Mouse (Mus musculus): ENCODE results near the gene Ptpdc1. TPM values are rescaled to one million over a fixed set of nuclear protein-coding genes. Genes with fewer than 3 reads are reported as not detected.
A peak's percentile ranks its signal among the peaks of the same experiment; 100 is the strongest.

Gene Ptpdc1
- polyA plus RNA-seq, 1 experiment from 2014 or later: 18.8 TPM

DNA sequence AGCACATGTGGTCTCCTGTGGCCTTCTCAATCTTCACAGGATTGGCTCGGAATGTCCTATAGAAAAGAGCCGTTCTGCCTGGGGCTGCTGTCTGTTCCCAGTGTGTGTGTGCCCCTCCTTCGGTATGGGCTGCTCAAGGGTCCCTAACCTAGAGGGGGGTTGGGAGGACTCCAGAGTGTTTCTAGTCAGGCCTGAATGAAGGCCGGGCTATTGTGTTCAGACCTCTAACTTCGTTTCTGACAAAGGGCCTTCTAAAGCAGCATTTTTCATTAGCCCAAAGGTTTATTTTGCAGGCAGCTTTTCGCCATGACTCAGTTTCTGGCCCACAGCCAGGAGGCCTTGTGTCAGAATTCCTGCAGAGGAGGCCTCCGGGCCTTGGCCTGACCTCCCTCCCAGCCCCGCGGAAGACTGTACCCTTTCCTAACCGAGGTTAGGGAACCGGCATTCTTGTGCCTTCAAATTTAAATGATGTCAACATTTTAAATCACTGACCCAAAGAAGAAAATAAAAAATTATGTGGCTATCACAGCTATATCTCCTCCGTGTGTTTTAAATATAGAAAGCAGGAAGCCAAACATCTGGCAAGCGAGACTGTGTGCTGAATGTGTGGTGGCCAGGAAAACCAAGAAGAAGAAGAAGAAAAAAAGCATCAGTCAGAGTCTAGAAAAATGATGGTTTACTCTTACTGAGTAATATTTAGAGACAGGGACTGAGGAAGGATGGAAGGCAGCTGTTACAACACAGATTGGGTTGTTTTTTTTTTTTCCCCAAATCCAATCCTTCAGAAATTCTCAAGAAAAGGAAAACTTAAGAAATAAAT is 59.1 kb downstream of the Ptpdc1 start:
- no peak for ATAC-seq
- Histone ChIP-seq H3K4me3 (ENCODE audit: low read depth, low read length) (no peak overlapping the region), H3K27ac (ENCODE audit: low read length) (peak overlapping the region; percentile 64; the same call in 1 of the 2 replicates), H3K27me3 (ENCODE audit: control insufficient read depth, insufficient read depth, low read depth, low read length) (no peaks in the 10 kb centered on the region), H3K4me2 (ENCODE audit: low read length) (no peak overlapping the region), H3K9ac (ENCODE audit: low read depth, low read length) (no peak overlapping the region), H3K4me1 (ENCODE audit: control insufficient read depth, insufficient read depth, low read length) (0 out of 2 replicates have a peak, but pooled peaks cover 5% of the 10 kb centered on the region), H3K36me3 (ENCODE audit: control insufficient read depth, insufficient read depth, low read length) (no peaks in the 10 kb centered on the region), H3K9me3 (replicated peaks; ENCODE audit: control insufficient read depth, low read length, poor library complexity, severe bottlenecking) (no peaks in the 10 kb centered on the region)
- 22% methylated on average over 13 of the region's 13 CpGs for WGBS

DNA sequence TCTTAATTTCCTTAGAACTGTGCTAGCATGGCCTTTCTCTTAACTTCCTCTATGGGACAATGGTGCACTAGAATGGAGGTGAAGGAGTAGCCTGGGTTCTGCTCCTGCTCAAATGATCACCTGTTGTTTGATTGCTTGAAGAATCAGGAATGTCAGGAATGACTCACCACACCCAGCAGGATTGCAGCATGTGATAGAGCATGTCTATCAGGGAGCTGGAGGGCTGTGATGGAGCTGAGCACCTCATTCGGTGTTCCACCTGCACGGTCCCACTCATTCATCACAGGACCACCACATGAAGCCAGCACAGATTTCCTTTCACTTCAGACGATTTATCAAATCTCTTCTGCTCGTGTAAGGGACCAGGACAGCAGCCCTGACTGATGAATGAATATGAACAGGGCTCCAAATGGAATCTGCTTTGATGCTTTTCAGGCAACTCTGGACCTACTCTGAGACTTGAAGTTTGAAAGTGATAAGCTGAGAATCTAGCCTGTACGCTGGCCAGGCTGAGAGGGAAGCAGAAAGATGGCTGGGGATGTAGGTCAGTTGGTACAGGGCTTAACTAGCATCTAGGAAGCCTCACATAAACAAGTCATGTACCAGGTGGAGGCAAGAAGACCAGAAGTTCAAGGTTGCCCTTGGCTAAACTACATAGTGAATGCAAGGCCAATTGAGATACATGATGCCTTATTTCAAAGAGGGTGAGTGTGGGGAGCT is 60.4 kb downstream of the Ptpdc1 start:
- Histone ChIP-seq H3K27ac (ENCODE audit: low read length) (no peak overlapping the region), H3K27me3 (ENCODE audit: control insufficient read depth, insufficient read depth, low read depth, low read length) (no peaks in the 10 kb centered on the region), H3K4me3 (ENCODE audit: low read depth, low read length) (no peak overlapping the region), H3K9ac (ENCODE audit: low read depth, low read length) (no peak overlapping the region), H3K4me1 (ENCODE audit: control insufficient read depth, insufficient read depth, low read length) (0 out of 2 replicates have a peak, but pooled peaks cover 5% of the 10 kb centered on the region), H3K9me3 (replicated peaks; ENCODE audit: control insufficient read depth, low read length, poor library complexity, severe bottlenecking) (no peaks in the 10 kb centered on the region), H3K4me2 (ENCODE audit: low read length) (no peak overlapping the region), H3K36me3 (ENCODE audit: control insufficient read depth, insufficient read depth, low read length) (no peaks in the 10 kb centered on the region)
- WGBS: 91% methylated on average over 5 of the region's 5 CpGs
- no peak for ATAC-seq

DNA sequence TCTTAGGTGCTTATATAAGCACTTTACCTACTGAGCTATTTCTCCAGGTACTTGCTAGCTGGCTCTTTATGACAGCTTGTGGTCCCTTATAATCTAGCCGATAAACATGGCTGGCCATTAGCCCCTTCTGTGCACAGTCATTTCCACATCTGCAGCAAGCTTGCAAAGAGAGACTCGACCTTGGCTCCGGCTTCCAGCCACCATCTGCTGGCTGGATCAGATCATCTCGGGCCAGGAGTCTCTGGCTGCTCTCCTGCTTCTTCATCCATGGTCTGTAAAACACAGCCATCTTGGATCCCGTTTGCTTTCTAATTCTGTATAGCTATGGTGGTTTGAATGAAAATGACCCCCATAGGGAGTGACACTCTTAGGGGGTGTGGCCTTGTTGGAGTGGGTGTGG is 63.1 kb downstream of the Ptpdc1 start:
- Histone ChIP-seq H3K36me3 (ENCODE audit: control insufficient read depth, insufficient read depth, low read length) (no peaks in the 10 kb centered on the region), H3K9me3 (replicated peaks; ENCODE audit: control insufficient read depth, low read length, poor library complexity, severe bottlenecking) (no peaks in the 10 kb centered on the region), H3K27ac (ENCODE audit: low read length) (no peak overlapping the region), H3K27me3 (ENCODE audit: control insufficient read depth, insufficient read depth, low read depth, low read length) (no peaks in the 10 kb centered on the region), H3K4me3 (ENCODE audit: low read depth, low read length) (no peak overlapping the region), H3K4me1 (ENCODE audit: control insufficient read depth, insufficient read depth, low read length) (0 out of 2 replicates have a peak, but pooled peaks cover 5% of the 10 kb centered on the region), H3K9ac (ENCODE audit: low read depth, low read length) (no peak overlapping the region), H3K4me2 (ENCODE audit: low read length) (no peak overlapping the region)
- no peak for ATAC-seq
- 91% methylated on average over 5 of the region's 5 CpGs for WGBS

DNA sequence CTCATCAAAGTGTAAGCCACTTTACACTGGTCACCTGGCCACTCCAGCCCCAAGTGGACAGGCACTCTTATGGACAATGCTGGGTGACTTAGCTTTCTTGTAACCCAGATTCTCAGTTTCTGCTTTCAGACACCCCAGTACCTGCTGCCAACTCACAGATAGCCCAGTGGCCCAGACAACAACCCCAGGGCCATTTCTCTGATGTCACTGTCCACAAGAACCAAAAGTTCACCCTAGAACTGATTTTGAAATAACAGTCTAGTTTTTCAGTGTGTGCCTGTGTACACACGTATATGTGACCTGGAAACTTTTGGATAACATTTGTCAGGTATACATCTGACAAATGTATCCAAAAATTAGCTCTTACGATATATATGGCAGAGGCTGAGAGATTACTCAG is 64.0 kb downstream of the Ptpdc1 start:
- 87% methylated on average over 2 of the region's 2 CpGs for WGBS
- Histone ChIP-seq H3K4me3 (ENCODE audit: low read depth, low read length) (no peak overlapping the region), H3K9ac (ENCODE audit: low read depth, low read length) (no peak overlapping the region), H3K4me2 (ENCODE audit: low read length) (no peak overlapping the region), H3K9me3 (replicated peaks; ENCODE audit: control insufficient read depth, low read length, poor library complexity, severe bottlenecking) (no peaks in the 10 kb centered on the region), H3K4me1 (ENCODE audit: control insufficient read depth, insufficient read depth, low read length) (0 out of 2 replicates have a peak, but pooled peaks cover 5% of the 10 kb centered on the region), H3K27ac (ENCODE audit: low read length) (no peak overlapping the region), H3K36me3 (ENCODE audit: control insufficient read depth, insufficient read depth, low read length) (no peaks in the 10 kb centered on the region), H3K27me3 (ENCODE audit: control insufficient read depth, insufficient read depth, low read depth, low read length) (no peaks in the 10 kb centered on the region)
- ATAC-seq: no peak

DNA sequence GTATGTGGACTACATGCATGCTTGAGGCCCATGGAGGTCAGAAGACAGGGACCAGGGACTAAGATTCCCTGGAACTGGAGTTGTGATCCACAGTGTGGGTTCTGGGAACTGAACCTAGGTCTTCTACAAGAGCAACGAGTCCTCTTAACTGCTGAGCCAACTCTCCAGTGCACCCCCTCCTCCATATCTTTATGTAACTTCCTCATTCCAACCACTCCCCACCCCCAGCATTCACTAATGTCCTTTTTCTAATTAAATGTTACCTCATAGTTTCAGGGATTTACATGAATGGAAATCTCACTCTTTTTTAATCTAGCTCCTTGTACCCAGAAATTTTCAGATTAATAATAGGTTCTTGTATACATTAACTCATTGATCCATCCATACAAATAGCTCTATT is 69.5 kb downstream of the Ptpdc1 start:
- no peak overlapping the region for H3K4me2 ChIP-seq (ENCODE audit: low read length)
- H3K9me3 ChIP-seq (replicated peaks; ENCODE audit: control insufficient read depth, low read length, poor library complexity, severe bottlenecking): no peaks in the 10 kb centered on the region
- no peaks in the 10 kb centered on the region; the same call in 1 of the 2 replicates for H3K4me1 ChIP-seq (ENCODE audit: control insufficient read depth, insufficient read depth, low read length)
- H3K36me3 ChIP-seq (ENCODE audit: control insufficient read depth, insufficient read depth, low read length): no peaks in the 10 kb centered on the region
- 89% methylated on average over 1 of the region's 1 CpGs for WGBS
- H3K27ac ChIP-seq (ENCODE audit: low read length): no peak overlapping the region
- no peak overlapping the region for H3K9ac ChIP-seq (ENCODE audit: low read depth, low read length)
- H3K27me3 ChIP-seq (ENCODE audit: control insufficient read depth, insufficient read depth, low read depth, low read length): no peaks in the 10 kb centered on the region
- no peak for ATAC-seq
- H3K4me3 ChIP-seq (ENCODE audit: low read depth, low read length): no peak overlapping the region

DNA sequence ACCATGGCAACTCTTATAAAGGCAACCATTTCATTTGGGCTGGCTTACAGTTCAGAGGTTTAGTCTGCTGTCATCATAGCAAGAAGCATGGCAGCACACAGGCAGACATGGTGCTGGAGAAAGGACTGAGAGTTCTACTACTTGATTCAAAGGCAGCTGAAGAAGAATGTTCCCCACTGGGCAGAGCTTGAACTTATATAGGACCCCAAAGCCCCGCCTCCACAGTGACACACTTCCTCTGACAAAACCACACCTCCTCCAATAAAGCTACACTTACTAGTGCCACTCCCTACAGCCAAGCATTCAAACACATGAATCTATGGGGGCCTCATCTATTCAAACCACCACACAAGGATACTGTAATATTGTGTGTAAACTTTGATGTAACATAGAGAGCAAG is 70.9 kb downstream of the Ptpdc1 start:
- ATAC-seq: no peak
- no peaks in the 10 kb centered on the region for H3K27me3 ChIP-seq (ENCODE audit: control insufficient read depth, insufficient read depth, low read depth, low read length)
- no peaks in the 10 kb centered on the region; the same call in 1 of the 2 replicates for H3K4me1 ChIP-seq (ENCODE audit: control insufficient read depth, insufficient read depth, low read length)
- H3K9me3 ChIP-seq (replicated peaks; ENCODE audit: control insufficient read depth, low read length, poor library complexity, severe bottlenecking): no peaks in the 10 kb centered on the region
- no peak overlapping the region for H3K27ac ChIP-seq (ENCODE audit: low read length)
- no peak overlapping the region for H3K4me2 ChIP-seq (ENCODE audit: low read length)
- 89% methylated on average over 1 of the region's 1 CpGs for WGBS
- no peaks in the 10 kb centered on the region for H3K36me3 ChIP-seq (ENCODE audit: control insufficient read depth, insufficient read depth, low read length)
- no peak overlapping the region for H3K9ac ChIP-seq (ENCODE audit: low read depth, low read length)
- H3K4me3 ChIP-seq (ENCODE audit: low read depth, low read length): no peak overlapping the region

DNA sequence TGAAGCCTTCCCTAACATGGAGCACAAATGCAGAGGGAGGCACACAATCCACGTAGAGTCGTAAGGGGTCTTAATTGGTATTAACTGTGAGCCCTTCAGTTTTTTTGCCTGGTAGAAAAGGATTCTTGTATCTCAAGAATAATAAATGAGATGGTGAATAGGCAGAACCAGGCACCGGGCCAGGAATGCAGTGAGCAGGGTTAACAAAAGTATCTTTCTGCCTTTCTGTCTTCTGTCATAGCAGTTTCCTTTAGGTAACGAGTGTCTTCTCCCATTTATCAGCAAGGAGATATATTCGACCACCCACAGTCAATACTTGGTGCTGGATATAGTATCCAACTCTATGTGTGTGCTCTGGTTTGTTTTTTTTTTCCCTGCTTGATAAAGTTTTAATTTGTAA is 72.0 kb downstream of the Ptpdc1 start:
- Histone ChIP-seq H3K4me1 (ENCODE audit: control insufficient read depth, insufficient read depth, low read length) (no peaks in the 10 kb centered on the region; the same call in 1 of the 2 replicates), H3K9ac (ENCODE audit: low read depth, low read length) (no peak overlapping the region), H3K4me3 (ENCODE audit: low read depth, low read length) (no peak overlapping the region), H3K27me3 (ENCODE audit: control insufficient read depth, insufficient read depth, low read depth, low read length) (no peaks in the 10 kb centered on the region), H3K4me2 (ENCODE audit: low read length) (no peak overlapping the region), H3K27ac (ENCODE audit: low read length) (peak overlapping the region; percentile 83), H3K9me3 (replicated peaks; ENCODE audit: control insufficient read depth, low read length, poor library complexity, severe bottlenecking) (no peaks in the 10 kb centered on the region), H3K36me3 (ENCODE audit: control insufficient read depth, insufficient read depth, low read length) (no peaks in the 10 kb centered on the region)
- no peak for ATAC-seq
- 54% methylated on average over 5 of the region's 5 CpGs for WGBS

DNA sequence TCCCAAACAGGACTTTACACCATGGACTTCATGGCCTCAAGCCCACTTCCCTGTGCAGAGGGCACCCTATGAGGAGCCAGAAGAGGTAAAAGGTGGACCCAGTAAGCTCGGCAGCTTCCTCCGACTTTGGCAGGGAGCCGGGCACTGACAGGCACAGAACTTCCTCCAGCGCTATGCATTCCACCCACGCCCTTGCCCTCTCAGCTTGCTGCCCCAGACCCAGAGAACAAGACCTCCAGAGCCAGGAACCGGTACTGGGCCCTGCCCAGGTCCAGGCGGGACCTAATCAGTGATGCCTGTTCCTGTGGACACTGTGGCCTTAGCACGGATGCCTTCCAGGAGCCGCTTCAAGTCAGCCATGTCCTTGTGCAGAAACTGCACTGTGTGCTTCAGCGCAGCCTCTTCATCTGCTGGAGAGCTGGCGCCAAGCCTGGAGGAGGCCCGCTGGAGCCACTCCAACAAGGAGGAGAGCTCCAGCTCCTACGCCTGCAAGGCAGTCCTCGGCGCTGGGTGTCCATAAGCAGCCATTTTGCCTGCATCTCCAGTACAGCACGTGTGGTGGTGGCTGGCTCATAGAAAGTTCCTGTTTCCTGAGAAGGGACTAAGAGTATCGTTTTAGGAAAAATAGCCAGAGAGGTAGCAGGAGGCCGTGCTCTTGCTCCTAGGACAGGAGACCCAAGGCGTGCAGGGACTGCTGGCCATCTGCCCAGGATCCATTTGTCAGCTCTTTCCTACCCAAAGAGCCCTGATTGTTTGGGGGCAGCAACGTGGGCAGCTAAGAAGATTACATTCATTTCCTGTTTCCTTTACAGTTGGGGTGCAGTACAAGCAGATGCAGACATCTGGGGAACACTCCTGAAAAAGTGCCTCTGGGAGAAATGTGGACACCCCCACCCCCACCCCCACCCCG is 73.0 kb downstream of the Ptpdc1 start:
- peak overlapping the region; percentile 30; the same call in 1 of the 2 replicates for H3K9ac ChIP-seq (ENCODE audit: low read depth, low read length)
- H3K36me3 ChIP-seq (ENCODE audit: control insufficient read depth, insufficient read depth, low read length): no peaks in the 10 kb centered on the region
- 63% methylated on average over 21 of the region's 21 CpGs for WGBS
- H3K27me3 ChIP-seq (ENCODE audit: control insufficient read depth, insufficient read depth, low read depth, low read length): no peaks in the 10 kb centered on the region
- H3K4me1 ChIP-seq (ENCODE audit: control insufficient read depth, insufficient read depth, low read length): no peaks in the 10 kb centered on the region; the same call in 1 of the 2 replicates
- peak overlapping the region; percentile 83 for H3K27ac ChIP-seq (ENCODE audit: low read length)
- ATAC-seq: peak; percentile 83
- H3K9me3 ChIP-seq (replicated peaks; ENCODE audit: control insufficient read depth, low read length, poor library complexity, severe bottlenecking): no peaks in the 10 kb centered on the region
- peak overlapping the region; percentile 39 for H3K4me2 ChIP-seq (ENCODE audit: low read length)
- peak overlapping the region; percentile 4 for H3K4me3 ChIP-seq (ENCODE audit: low read depth, low read length)
